Mouse (Mus musculus) gastrocnemius, postnatal 36 days (tissue): ENCODE measurements around the gene Tc2n. TPM values are rescaled to one million over a fixed set of nuclear protein-coding genes. Genes with fewer than 3 reads are reported as not detected.
"Not testable (repeated sequence)": the region's sequence is repeated elsewhere in the genome, so short reads cannot be mapped to it uniquely, and the experiment has no call there.

Source experiments
- DNase-seq, 2 experiments: peaks; one replicate each; pipeline ENCODE4 v3.0.0; 2022
- intact Hi-C: fragments of 180-260 bp; cut with DNase I; formaldehyde crosslinking; loops from one replicate; pipeline ENCODE4 v1.15.1; 2025
- long read RNA-seq, 2 experiments: library from polyadenylated mRNA; stranded (forward); transcript quantifications; one replicate each; pipeline ENCODE4 v2.0.0; 2021
- total RNA-seq, 2 experiments: library from RNA; stranded (reverse); gene quantifications; 2 replicates each; pipeline ENCODE4 v1.2.3; 2021

Tc2n gene
- under 1 TPM; 0.12 to 0.31 TPM for total RNA-seq
- long read RNA-seq, experiment 1, partial matches to known transcripts = 0 of 1 reads
- long read RNA-seq, experiment 1, other reads (novel, unspliced or antisense) = 1 of 1 reads
- long read RNA-seq, experiment 2 = 0 reads

DNA sequence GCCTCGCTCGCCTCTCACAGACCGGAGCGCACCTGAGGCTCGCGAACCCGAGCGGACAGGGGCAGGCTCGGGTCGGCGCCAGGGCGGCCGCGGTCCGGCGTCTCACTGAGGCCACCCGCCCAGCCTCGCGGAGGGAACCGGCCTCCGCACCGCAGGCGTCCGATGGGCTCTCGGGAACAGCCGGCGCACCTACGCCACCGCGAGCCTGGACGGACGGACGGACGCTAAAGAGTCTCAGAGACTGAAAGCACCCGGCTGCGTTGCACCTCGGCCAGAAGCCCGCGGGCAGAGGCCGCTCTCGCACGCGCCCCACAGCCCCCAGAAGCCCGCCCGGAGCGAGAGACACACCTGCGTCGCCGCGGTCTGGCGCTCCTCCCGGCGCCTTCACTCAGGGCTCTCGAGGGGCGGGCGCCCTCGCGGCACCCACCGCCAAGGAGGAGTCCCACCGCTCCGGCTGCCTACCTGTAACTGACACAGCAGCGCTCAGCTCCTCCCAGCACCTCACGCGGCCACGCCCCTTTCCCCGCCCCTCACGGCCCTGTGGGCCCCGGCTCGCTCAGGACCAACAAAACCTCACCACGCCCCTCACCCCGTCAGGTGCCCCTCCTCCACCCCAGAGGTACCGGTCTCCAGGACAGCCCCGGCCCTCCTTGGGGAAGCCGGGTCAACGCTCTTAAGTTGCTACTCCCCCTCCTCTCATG, at the start of gene Tc2n:
TSS of gene Tc2n (minus strand) at position 470 of the 701 bp plus-strand sequence.
- intact Hi-C loops = no loop called here
- DNase-seq = peak; percentile 15 to 33

DNA sequence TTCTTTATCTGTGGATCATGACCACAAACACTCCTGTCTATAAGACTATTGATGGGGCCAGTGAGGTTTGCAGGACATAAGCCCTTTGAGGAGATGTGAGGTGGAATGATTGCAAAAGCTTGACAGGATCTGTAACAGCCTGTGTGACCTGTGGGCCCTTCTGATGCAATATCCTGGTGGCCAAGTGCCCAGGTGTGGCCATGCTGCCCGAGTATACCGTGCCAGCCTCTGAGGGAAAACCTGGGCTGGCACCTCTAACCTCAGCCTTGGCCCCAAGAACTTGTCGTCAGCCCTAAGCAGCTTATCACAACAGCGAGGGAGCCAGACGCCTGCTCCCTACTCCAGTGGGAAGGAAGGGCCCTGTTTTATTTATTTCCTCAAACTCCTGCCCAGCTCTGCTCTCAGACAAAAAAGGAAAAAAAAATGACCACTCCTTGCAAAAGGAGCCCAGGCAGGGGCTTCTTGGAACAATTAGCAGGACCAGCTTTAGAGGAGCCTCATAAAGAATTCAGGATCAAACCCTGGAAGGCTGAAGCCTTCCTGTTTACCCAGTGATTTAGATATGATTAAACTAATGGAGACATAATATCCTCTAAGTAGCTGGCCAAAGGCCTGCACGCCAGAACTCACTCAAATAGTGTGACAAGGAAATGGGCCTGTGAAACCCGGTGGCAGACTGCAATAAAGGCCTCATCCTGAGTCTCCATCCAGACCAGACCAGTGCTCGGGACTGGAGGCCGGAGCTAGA, 49.2 kb upstream of the Tc2n start:
- intact Hi-C loops = no loop called here
- no peak for DNase-seq

DNA sequence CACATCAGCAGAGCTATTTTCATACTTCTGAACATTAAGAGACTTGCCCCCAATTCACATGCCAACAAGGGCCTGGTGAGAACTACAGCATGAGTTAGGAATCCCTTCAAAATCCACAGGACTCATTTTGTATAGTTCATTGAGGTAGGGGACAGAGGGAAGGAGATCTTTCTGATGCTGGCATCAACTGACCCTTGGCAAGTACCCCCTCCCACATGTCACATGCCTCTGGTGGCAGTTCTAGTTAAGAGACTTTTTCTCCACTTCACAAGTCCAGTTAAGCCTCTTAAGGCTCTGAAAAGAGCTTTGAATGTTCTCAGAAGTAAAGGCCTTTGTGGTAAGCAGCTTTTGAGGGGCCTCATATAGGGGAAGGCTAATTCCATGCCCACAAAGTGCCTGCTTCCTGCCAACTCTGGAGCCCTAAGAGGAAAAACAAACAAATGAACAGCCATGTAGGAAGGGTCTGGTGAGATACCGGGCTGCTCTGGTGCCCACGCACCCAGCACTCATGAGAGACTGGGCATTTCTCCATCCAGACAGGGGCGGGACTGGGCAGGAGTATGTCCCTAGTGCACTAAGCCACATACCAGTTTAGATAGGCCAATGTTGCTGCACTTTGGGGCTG, 48.0 kb upstream of the Tc2n start:
- DNase-seq = no peak
- intact Hi-C loops = no loop called here

- no peak for DNase-seq
- intact Hi-C loops = no loop called here
Observed at GRCm38 (mm10) chr12:101764870-101765269, 46.5 kb upstream of the Tc2n start.

DNA sequence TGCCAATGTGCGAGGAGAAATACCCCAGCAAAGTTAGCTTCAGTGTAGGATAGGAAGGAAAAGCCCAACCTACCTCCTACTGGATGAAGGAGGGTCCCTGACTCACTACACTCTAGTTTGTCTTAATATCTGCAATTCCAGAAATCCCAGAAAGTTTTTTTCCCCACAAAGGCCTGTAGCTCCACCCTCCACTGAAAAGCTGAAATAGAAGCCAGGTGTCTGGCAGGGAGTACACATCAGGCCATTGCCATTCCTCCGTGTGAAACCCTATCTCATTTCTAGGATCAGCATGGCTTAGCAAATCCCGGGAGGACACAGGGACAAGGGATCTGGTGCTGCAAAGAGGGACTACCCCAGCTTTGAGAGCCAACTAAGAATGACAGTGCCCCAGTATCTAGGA, 44.7 kb upstream of the Tc2n start:
- intact Hi-C loops = no loop called here
- no peak for DNase-seq

GRCm38 (mm10) chr12:101762054-101762453, 43.7 kb upstream of the Tc2n start:
- intact Hi-C loops = no loop called here
- DNase-seq = no peak

DNA sequence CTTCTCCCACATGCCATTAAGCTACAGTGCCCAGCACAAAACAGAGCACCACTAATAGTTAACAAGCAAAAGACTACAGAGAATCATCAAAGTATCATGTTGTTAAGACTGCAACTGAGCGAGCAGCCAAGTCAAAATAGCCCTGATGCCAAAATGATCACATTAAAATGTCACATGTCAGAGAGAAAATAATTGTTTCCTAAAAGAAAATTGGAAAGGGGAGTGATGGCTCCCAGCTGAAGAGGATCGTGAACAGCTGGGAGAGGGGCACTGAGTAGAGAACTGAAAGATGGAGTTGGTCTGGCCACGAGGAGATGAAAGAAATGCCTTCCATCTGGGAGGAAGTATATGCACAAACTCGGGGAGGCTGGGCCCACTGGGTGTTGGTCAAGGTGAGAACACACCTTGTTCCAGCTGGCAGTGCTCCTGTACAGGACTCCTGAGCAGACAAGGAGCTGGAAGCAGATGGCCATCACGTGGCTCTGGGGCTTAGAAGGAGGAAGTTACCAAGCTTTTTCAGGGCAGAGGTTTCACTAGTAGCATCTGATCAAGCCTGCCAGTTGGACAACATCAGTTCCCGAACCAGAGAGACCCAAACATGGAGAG, 41.2 kb upstream of the Tc2n start:
- no peak for DNase-seq
- intact Hi-C loops = no loop called here

DNA sequence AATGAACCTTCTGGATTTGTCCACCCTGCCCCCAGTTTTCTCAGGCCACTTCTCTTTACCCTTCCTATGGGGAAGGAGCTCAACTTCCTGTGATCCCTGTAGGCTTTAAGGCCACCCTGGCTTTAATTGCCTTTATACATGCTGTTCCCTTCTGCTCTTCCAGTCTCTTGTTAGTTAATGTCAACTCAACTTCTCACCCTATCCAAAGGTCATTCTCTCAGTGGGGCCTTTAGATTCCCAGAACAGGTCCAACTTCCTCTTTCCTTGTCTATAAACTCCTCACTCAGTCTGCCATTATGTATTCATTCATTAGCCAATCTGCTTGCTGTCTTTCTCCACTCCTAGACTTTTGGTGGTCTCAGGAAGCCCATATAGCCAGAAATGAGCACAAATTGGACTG, 40.4 kb upstream of the Tc2n start:
- DNase-seq = no peak
- intact Hi-C loops = no loop called here

DNA sequence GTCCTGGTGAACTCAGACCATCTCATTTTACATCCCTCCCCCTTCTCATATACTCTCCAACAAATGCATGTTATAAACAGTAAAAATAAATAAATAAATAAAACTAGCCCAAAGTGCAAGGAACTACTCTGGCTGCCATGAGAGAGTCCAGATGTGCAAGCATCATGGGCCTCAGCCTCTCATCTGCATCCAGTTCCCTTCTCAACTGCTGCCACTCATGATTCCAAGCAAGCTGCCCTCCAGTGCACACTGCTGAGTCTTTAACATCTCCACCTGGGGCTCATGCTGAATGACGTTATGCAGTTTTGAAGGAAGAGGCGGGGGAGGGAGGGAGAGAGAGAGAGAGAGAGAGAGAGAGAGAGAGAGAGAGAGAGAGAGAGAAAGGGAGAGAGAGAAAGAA, 24.1 kb upstream of the Tc2n start:
- intact Hi-C loops = no loop called here
- DNase-seq = no peak

DNA sequence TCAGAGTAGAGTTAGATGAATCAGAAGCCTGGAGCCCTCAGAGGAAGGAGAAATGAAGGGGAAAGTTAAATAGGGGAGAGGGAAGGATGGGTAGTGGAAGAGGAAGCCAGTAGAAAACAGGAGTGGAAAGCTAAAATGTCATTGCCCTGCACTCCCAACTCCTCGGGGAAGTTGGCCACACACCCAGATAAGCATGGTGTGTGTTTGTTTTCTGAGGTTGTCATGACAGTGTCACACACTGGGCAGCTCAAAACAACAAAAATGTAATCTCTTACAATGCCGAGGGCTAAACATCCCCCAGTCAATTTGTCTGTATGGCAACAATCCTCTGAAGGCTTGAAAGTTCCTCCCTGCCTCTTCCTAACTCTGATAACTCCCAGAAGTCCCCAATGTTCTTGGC, 22.2 kb upstream of the Tc2n start:
- DNase-seq = no peak
- intact Hi-C loops = no loop called here

DNA sequence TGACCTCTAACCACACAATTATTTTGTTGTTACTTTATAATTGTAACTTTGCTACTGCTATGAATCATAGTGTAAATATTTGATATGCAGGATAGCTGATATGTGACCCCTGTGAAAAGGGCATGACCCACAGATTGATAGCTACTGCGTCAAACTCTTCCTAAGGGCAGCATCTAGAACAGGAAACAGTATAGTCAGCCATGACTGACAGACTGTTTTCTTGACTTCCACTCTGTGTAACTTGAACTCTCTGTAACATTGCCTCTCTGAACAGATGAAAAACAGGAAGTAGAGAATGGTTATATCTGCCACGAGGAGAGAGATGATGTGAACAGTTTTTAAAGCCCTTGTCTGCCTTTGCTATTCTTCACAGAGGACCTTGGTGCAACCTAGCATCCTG, 21.7 kb upstream of the Tc2n start:
- intact Hi-C loops = no loop called here
- DNase-seq = no peak

DNA sequence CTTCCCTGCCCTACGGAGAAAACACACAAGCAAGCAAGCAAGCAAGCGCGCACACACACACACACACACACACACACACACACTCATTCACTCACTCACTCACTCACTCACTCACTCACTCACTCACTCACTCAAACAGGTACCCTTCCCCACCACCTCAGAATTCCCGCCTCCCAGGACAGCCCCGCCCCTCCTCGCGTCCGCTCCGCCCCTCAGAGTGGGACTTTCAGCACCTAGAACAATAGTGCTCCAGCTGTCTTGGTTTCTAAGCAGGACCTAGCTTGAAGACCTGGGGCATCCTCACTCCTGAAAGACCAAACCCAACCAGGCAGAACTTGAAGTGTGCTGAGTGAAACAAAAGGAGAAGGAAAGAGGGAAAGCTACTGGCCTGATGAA, 430 bp upstream of the Tc2n start:
- no peak for DNase-seq
- intact Hi-C loops = no loop called here

GRCm38 (mm10) chr12:101699176-101699575, 19.1 kb downstream of the Tc2n start:
- intact Hi-C loops = no loop called here
- no peak for DNase-seq

DNA sequence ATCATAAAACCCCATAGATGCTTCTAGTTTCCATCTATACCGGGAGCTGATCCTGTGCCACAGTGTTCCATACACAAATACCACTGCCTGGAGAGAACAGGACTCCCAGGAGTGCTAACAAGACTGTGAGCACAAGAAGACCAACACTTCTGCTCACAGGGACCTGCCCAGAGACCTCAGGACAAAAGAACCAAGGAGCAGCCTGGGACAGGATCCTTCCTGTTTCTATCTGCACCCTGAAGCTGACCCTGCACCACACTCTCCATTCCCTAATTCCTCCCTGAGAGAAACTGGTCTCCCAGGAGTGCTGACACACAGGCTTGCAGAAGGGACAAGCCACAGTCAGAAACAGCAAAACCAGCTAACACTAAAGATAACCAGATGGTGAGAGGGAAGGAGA, 21.8 kb downstream of the Tc2n start:
- intact Hi-C loops = no loop called here
- no peak for DNase-seq

GRCm38 (mm10) chr12:101680538-101680937, 37.8 kb downstream of the Tc2n start:
- intact Hi-C loops = no loop called here

GRCm38 (mm10) chr12:101667502-101667901, 50.8 kb downstream of the Tc2n start:
- DNase-seq = no peak
- intact Hi-C loops = no loop called here

More at GRCm38 (mm10) chr12:101680538-101680937, 37.8 kb downstream of the Tc2n start:
- no peak for DNase-seq

- DNase-seq = no peak
- intact Hi-C loops = no loop called here
Observed at GRCm38 (mm10) chr12:101633137-101633536, 85.2 kb downstream of the Tc2n start.

GRCm38 (mm10) chr12:101606622-101607021, 111.7 kb downstream of the Tc2n start:
- intact Hi-C loops = loop anchor here (10.0 kb wide), 1 partner anchor 482 kb away; no protein-coding TSS in a partner anchor
- not testable (repeated sequence) for DNase-seq
